Mouse (Mus musculus) cerebellum, adult (tissue): Measurements from ENCODE around the gene Flywch1.

Source experiments
- ATAC-seq: cut with Nextera tagmentation; 2 replicates; pipeline ENCODE4 v1.9.2; 2017; ENCODE audit warnings: mild to moderate bottlenecking, moderate library complexity, mixed read lengths; ENCODE audit not compliant: insufficient number of reproducible peaks, low FRiP score, low TSS enrichment

The Flywch1 gene

GRCm38 (mm10) chr17:23745301-23746251 lies 25.8 kb downstream of the Flywch1 start, which contains the start of gene Kremen2:
Gene Kremen2, minus strand, starts transcription at chr17:23745833.
- no peak for ATAC-seq

GRCm38 (mm10) chr17:23744651-23745050 lies 26.8 kb downstream of the Flywch1 start:
- ATAC-seq, result no peak

- ATAC-seq, result no peak
These were observed 27.3 kb downstream of the Flywch1 start for GRCm38 (mm10) chr17:23744076-23744475.

GRCm38 (mm10) chr17:23742941-23743340 lies 28.5 kb downstream of the Flywch1 start:
- ATAC-seq, result no peak

- no peak for ATAC-seq
These were observed 29.1 kb downstream of the Flywch1 start for GRCm38 (mm10) chr17:23742210-23742793.

GRCm38 (mm10) chr17:23741359-23742209 lies 29.8 kb downstream of the Flywch1 start:
- no peak for ATAC-seq

GRCm38 (mm10) chr17:23740598-23741021 lies 30.8 kb downstream of the Flywch1 start, which contains the start of gene Paqr4:
Gene Paqr4, minus strand, starts transcription at chr17:23740867.
- ATAC-seq, result no peak

- ATAC-seq, result peak; percentile 85
These were observed 31.2 kb downstream of the Flywch1 start for GRCm38 (mm10) chr17:23740136-23740584.

GRCm38 (mm10) chr17:23739202-23740135 lies 31.9 kb downstream of the Flywch1 start:
- no peak for ATAC-seq

GRCm38 (mm10) chr17:23738836-23739201 lies 32.6 kb downstream of the Flywch1 start:
- ATAC-seq, result no peak

- no peak for ATAC-seq
These were observed 33.6 kb downstream of the Flywch1 start for GRCm38 (mm10) chr17:23737493-23738445.

GRCm38 (mm10) chr17:23734341-23734740 lies 37.1 kb downstream of the Flywch1 start:
- ATAC-seq, result no peak

- ATAC-seq, result no peak
These were observed 41.0 kb downstream of the Flywch1 start for GRCm38 (mm10) chr17:23730441-23730840.

GRCm38 (mm10) chr17:23726758-23727142 lies 44.7 kb downstream of the Flywch1 start:
- peak; percentile 73 for ATAC-seq

- peak; percentile 74 for ATAC-seq
These were observed 45.2 kb downstream of the Flywch1 start, which contains the start of gene Pkmyt1 for GRCm38 (mm10) chr17:23725999-23726757. Gene Pkmyt1, plus strand, starts transcription at chr17:23726336.

- no peak for ATAC-seq
These were observed 45.9 kb downstream of the Flywch1 start for GRCm38 (mm10) chr17:23725477-23725876.

GRCm38 (mm10) chr17:23722376-23723125 lies 48.9 kb downstream of the Flywch1 start, which contains the start of gene 1520401A03Rik:
Gene 1520401A03Rik, minus strand, starts transcription at chr17:23722783.
- ATAC-seq, result no peak
